Mouse (Mus musculus): ENCODE data around the gene Samd8. TPM values are rescaled to one million over a fixed set of nuclear protein-coding genes. Genes with fewer than 3 reads are reported as not detected.

Samd8 gene
- total and polyA plus RNA-seq, 3 experiments, result 10.1 to 31.6 (median 28.8) TPM

DNA sequence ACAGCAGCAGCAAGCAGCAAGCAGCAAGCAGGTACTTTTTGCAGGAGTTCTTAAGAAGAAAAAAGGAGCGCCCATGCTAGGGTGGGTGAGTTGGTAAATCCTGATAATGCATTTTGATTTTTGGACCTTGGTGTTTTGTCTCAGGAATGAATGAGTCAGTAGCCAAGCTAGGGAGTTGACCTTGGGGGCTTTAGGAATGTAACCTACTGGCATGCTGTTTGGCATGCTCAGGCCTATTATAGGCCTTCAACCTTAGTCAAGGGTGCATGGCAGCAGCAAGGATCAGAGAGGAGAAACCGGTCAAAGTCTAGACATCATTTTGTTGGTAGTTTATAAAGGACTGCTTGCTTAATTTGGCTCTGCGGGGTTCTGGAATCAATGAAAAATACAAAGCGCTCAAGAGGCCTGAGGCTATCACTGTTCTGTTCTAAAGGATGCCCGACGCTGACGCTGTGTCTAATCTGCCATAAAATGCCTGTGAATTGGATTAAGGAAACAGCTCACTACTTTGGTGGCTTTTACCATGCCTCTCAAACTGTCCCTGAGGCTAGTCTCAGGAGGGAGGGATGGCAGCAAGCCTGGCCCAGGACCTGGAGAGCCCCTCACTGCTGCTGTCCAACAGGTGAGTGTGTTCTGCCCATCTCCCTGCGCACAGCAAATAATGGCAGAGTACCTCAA lies 28.2 kb upstream of the Samd8 start:
- Histone ChIP-seq H3K27me3 (ENCODE audit: control insufficient read depth, insufficient read depth, low read length) (no peaks in the 10 kb centered on the region), H3K79me2 (replicated peaks; ENCODE audit: control insufficient read depth, insufficient read depth, low read length) (no peaks in the 10 kb centered on the region), H3K9ac (ENCODE audit: low read depth, low read length) (no peak overlapping the region), H3K27ac (no peak overlapping the region), H3K36me3 (ENCODE audit: control insufficient read depth, insufficient read depth, low read length) (no peaks in the 10 kb centered on the region), H3K4me3 (no peak overlapping the region), H3K4me1 (ENCODE audit: control insufficient read depth, insufficient read depth, low read length) (no peaks in the 10 kb centered on the region; the same call in 1 of the 2 replicates)
- WGBS, result 94% methylated on average over 8 of the region's 8 CpGs
- intact Hi-C loops (cut with DNase I), result no loop called here
- no peak for DNase-seq
- TF ChIP-seq CTCF (IDR thresholded peaks at IDR 0.05) (no peak), EP300 (IDR thresholded peaks at IDR 0.05; ENCODE audit: insufficient read depth, low read depth, low read length) (no peak), POLR2A (IDR thresholded peaks at IDR 0.05; ENCODE audit: insufficient read depth, low read depth, low read length) (no peak)

DNA sequence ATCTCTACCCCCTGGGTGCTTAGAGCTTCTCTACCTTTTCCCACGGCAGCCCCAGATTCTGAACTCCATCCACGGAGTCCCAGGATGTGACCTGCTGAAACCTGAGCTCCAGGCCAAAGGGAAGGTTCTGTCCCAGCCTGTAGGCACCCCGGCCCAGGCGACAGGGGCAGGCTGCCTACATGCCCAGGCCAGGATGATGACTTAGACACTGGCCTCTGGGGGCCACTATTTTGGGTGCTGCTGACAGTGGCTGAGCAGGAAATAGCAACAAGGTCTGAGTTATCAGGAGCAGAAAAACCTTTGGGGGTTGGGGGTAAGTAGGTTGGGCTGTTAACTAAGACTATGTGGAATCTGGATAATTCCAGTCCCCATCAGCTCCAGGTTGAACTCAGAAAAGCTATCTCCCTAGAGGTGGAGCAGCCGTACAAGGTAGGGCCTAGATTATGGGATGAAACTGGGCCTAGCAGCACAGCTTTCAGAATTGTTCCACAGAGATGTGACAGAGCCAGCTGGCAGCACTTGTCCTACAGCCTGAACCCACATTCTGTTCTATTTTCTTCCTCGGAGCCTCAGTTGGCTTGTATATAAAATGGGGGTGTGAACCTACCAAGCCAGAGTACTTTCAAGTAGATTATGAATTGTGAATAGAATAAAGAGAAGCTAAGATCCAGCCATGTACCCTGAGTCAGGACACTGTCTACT lies 21.1 kb upstream of the Samd8 start:
- intact Hi-C loops (cut with DNase I), result no loop called here
- 54% methylated on average over 6 of the region's 6 CpGs for WGBS

DNA sequence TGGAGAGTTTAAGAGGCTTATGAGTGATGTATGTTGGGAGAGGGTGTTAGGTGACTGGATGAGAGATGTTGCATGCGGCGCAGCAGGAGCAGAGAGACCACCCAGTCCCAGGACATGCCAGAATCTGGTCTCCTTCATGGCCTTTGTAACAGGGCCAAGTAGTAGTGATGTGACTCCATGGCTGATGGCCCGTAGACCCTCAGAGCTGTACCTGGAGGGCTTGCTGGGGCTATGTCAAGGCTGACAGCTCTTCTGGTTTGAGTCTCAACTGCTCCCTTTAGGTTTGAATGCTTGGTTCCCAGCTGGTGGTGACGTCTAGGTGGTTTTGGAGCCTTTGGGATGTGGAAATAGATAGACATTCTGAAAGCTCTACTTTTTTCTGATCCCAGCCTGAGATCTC lies 20.4 kb upstream of the Samd8 start:
- Histone ChIP-seq H3K4me3 (no peak overlapping the region), H3K27ac (no peak overlapping the region), H3K36me3 (ENCODE audit: control insufficient read depth, insufficient read depth, low read length) (no peaks in the 10 kb centered on the region), H3K27me3 (ENCODE audit: control insufficient read depth, insufficient read depth, low read length) (no peaks in the 10 kb centered on the region), H3K79me2 (replicated peaks; ENCODE audit: control insufficient read depth, insufficient read depth, low read length) (no peaks in the 10 kb centered on the region), H3K9ac (ENCODE audit: low read depth, low read length) (no peak overlapping the region), H3K4me1 (ENCODE audit: control insufficient read depth, insufficient read depth, low read length) (no peaks in the 10 kb centered on the region)
- DNase-seq, result no peak
- intact Hi-C loops (cut with DNase I), result no loop called here
- TF ChIP-seq EP300 (IDR thresholded peaks at IDR 0.05; ENCODE audit: insufficient read depth, low read depth, low read length), result no peak
- TF ChIP-seq CTCF (IDR thresholded peaks at IDR 0.05), result no peak
- TF ChIP-seq POLR2A (IDR thresholded peaks at IDR 0.05; ENCODE audit: insufficient read depth, low read depth, low read length), result no peak
- WGBS, result 92% methylated on average over 4 of the region's 4 CpGs

More for the DNA sequence above, 21.1 kb upstream of the Samd8 start:
- Histone ChIP-seq H3K9ac (ENCODE audit: low read depth, low read length) (no peak overlapping the region), H3K36me3 (ENCODE audit: control insufficient read depth, insufficient read depth, low read length) (no peaks in the 10 kb centered on the region), H3K4me1 (ENCODE audit: control insufficient read depth, insufficient read depth, low read length) (no peaks in the 10 kb centered on the region), H3K4me3 (no peak overlapping the region), H3K79me2 (replicated peaks; ENCODE audit: control insufficient read depth, insufficient read depth, low read length) (no peaks in the 10 kb centered on the region), H3K27ac (no peak overlapping the region), H3K27me3 (ENCODE audit: control insufficient read depth, insufficient read depth, low read length) (no peaks in the 10 kb centered on the region)
- DNase-seq, result no peak
- TF ChIP-seq CTCF (IDR thresholded peaks at IDR 0.05), result no peak

GRCm38 (mm10) chr14:21733131-21733905 lies 17.0 kb upstream of the Samd8 start:
- Histone ChIP-seq H3K36me3 (ENCODE audit: control insufficient read depth, insufficient read depth, low read length) (no peaks in the 10 kb centered on the region), H3K79me2 (replicated peaks; ENCODE audit: control insufficient read depth, insufficient read depth, low read length) (no peaks in the 10 kb centered on the region), H3K9ac (ENCODE audit: low read depth, low read length) (no peak overlapping the region), H3K4me3 (no peak overlapping the region), H3K4me1 (ENCODE audit: control insufficient read depth, insufficient read depth, low read length) (no peaks in the 10 kb centered on the region), H3K27me3 (ENCODE audit: control insufficient read depth, insufficient read depth, low read length) (no peaks in the 10 kb centered on the region), H3K27ac (no peak overlapping the region)
- intact Hi-C loops (cut with DNase I), result no loop called here
- TF ChIP-seq CTCF (IDR thresholded peaks at IDR 0.05), result no peak
- TF ChIP-seq POLR2A (IDR thresholded peaks at IDR 0.05; ENCODE audit: insufficient read depth, low read depth, low read length), result no peak
- TF ChIP-seq EP300 (IDR thresholded peaks at IDR 0.05; ENCODE audit: insufficient read depth, low read depth, low read length), result no peak
- DNase-seq, result no peak
- WGBS, result 89% methylated on average over 15 of the region's 15 CpGs

- no peak for TF ChIP-seq EP300 (IDR thresholded peaks at IDR 0.05; ENCODE audit: insufficient read depth, low read depth, low read length)
- TF ChIP-seq CTCF (IDR thresholded peaks at IDR 0.05), result no peak
- no peak for TF ChIP-seq POLR2A (IDR thresholded peaks at IDR 0.05; ENCODE audit: insufficient read depth, low read depth, low read length)
- no peaks in the 10 kb centered on the region for H3K36me3 ChIP-seq (ENCODE audit: control insufficient read depth, insufficient read depth, low read length)
- H3K9ac ChIP-seq (ENCODE audit: low read depth, low read length), result no peak overlapping the region
- no peak overlapping the region for H3K27ac ChIP-seq
- H3K4me1 ChIP-seq (ENCODE audit: control insufficient read depth, insufficient read depth, low read length), result no peaks in the 10 kb centered on the region; the same call in 1 of the 2 replicates
- H3K27me3 ChIP-seq (ENCODE audit: control insufficient read depth, insufficient read depth, low read length), result no peaks in the 10 kb centered on the region
- WGBS, result 97% methylated on average over 7 of the region's 7 CpGs
- no peaks in the 10 kb centered on the region for H3K79me2 ChIP-seq (replicated peaks; ENCODE audit: control insufficient read depth, insufficient read depth, low read length)
- H3K4me3 ChIP-seq, result no peak overlapping the region
- DNase-seq, result no peak
- intact Hi-C loops (cut with DNase I), result loop anchor here (2.0 to 10.0 kb wide), 2 partner anchors 620 to 686 kb away; partner anchors contain the start of genes Adk and Ap3m1
Observed at GRCm38 (mm10) chr14:21740345-21740744, 10.0 kb upstream of the Samd8 start.
